Mouse (Mus musculus): Measurements from ENCODE around the gene Catsperz. TPM values are rescaled to one million over a fixed set of nuclear protein-coding genes. Genes with fewer than 3 reads are reported as not detected.

Catsperz gene
- polyA plus RNA-seq, 1 experiment from 2014 or later: 0.81 TPM

GRCm38 (mm10) chr19:6926559-6927255, 1.5 kb upstream of the Catsperz start:
- peak overlapping the region; percentile 5; the same call in 1 of the 2 replicates for H3K4me2 ChIP-seq (ENCODE audit: low read depth, low read length)
- 0 out of 2 replicates have a peak overlapping the region, but pooled peaks have one; percentile 0 for H3K4me3 ChIP-seq (ENCODE audit: low read depth, low read length)
- 15% methylated on average over 26 of the region's 26 CpGs for WGBS (ENCODE audit: insufficient replicate concordance)
- no peak overlapping the region for H3K27ac ChIP-seq (ENCODE audit: low read depth)
- no peaks in the 10 kb centered on the region for H3K36me3 ChIP-seq (replicated peaks; ENCODE audit: insufficient read depth, low read length)
- H3K9me3 ChIP-seq (ENCODE audit: low read length): no peaks in the 10 kb centered on the region
- no peak for ATAC-seq
- no peak overlapping the region for H3K9ac ChIP-seq (replicated peaks)
- DNase-seq: no peak
- H3K4me1 ChIP-seq (ENCODE audit: insufficient read depth): peaks cover 21% of the 10 kb centered on the region
- TF ChIP-seq EP300 (IDR thresholded peaks at IDR 0.05; ENCODE audit: low read depth): no peak
- H3K27me3 ChIP-seq (ENCODE audit: insufficient read depth, low read length): peaks cover 59% of the 10 kb centered on the region

DNA sequence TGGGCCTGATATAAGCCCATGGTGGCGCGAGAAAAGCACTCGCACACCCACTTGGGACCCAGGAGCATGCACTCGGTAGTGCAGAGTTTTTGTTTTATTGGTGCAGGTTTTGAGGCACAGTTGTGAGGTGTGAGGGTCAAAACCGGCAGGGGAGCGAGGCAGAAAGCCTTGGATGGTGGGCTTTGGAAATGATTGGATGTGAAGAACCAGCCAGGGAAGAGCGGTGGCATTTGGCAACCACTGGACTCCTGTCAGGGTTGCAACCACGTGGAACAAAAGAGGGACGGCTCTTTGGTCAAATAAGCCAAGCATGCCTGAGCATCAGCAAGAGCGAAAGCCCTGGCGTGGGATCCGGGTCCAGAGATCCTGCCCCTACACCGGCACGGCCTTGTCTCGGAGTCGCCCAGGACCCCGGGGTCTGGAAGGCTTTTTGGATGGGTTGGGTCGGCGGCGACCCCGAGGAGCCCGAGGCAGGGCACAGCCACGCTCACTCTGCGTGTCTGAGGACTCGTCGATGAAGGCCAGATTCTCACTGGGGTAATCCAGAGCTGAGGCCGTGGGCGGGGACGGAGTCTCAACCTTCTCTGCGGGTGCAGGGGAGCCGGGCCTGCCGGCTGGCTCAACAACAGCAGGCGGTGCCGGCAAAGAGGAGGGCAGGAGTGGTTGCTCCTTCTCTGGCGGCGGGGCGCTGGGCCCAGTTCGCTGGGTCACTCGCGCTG, 590 bp upstream of the Catsperz start:
- TF ChIP-seq EP300 (IDR thresholded peaks at IDR 0.05; ENCODE audit: low read depth) (no peak), CTCF (IDR thresholded peaks at IDR 0.05; ENCODE audit: low read depth) (no peak)
- no peaks in the 10 kb centered on the region for H3K36me3 ChIP-seq (replicated peaks; ENCODE audit: insufficient read depth, low read length)
- peak overlapping the region; percentile 6 for H3K4me3 ChIP-seq (ENCODE audit: low read depth, low read length)
- peaks cover 55% of the 10 kb centered on the region for H3K27me3 ChIP-seq (ENCODE audit: insufficient read depth, low read length)
- H3K9ac ChIP-seq (replicated peaks): no peak overlapping the region
- DNase-seq (no peak), ATAC-seq (no peak)
- 19% methylated on average over 40 of the region's 40 CpGs for WGBS (ENCODE audit: insufficient replicate concordance)
- H3K27ac ChIP-seq (ENCODE audit: low read depth): no peak overlapping the region
- no peak overlapping the region for H3K4me2 ChIP-seq (ENCODE audit: low read depth, low read length)
- peaks cover 23% of the 10 kb centered on the region for H3K4me1 ChIP-seq (ENCODE audit: insufficient read depth)
- H3K9me3 ChIP-seq (ENCODE audit: low read length): no peaks in the 10 kb centered on the region

DNA sequence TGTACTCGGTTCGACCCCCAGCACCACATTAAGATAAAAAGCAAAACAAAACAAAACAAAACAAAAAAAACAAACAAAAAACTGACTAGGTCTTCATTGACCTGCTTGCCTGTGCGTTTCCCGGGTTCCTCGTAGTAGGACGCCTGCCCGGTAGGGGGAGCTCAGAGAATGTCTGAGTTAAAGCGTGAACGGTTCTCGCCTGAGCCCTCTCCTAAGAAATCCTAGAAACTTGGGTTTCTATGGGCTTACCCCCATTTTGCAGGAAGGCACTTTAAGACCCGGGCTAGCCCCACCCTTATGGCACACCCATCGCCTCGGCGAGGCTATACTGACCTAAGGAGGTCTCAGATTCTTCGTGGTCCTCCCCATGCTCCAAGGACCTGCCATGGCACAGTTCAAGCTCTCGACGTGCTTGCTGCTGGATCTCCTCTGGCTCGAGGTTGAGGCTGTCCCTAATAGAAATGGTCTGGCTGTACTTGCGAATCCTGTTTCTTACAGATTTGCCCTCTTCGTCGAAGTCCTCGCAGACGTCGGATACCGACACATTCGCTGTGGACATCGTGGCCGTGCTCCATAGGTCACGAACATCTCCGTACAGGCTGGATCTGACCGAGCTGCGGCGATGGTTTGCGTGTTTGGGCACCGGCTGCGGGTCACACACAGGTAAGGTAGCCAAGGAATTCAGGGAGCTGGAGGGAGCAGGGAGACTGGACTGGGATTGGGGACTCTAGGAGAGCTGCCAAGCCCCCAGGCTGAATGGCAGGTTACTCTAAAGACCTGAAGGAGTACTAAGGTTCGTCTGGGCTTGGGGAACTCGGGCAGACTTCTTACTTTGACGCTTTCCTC, 496 bp downstream of the Catsperz start:
- ATAC-seq: no peak
- 0 out of 2 replicates have a peak overlapping the region, but pooled peaks have one; percentile 6 for H3K4me3 ChIP-seq (ENCODE audit: low read depth, low read length)
- H3K9me3 ChIP-seq (ENCODE audit: low read length): no peaks in the 10 kb centered on the region
- 0 out of 2 replicates have a peak, but pooled peaks cover 2% of the 10 kb centered on the region for H3K36me3 ChIP-seq (replicated peaks; ENCODE audit: insufficient read depth, low read length)
- H3K27me3 ChIP-seq (ENCODE audit: insufficient read depth, low read length): peaks cover 47% of the 10 kb centered on the region
- peak; percentile 84 for TF ChIP-seq CTCF (IDR thresholded peaks at IDR 0.05; ENCODE audit: low read depth)
- TF ChIP-seq EP300 (IDR thresholded peaks at IDR 0.05; ENCODE audit: low read depth): no peak
- no peak overlapping the region for H3K27ac ChIP-seq (ENCODE audit: low read depth)
- H3K4me2 ChIP-seq (ENCODE audit: low read depth, low read length): peak overlapping the region; percentile 38
- peak; percentile 85 for DNase-seq
- WGBS (ENCODE audit: insufficient replicate concordance): 3% methylated on average over 39 of the region's 39 CpGs
- H3K9ac ChIP-seq (replicated peaks): no peak overlapping the region
- H3K4me1 ChIP-seq (ENCODE audit: insufficient read depth): peaks cover 34% of the 10 kb centered on the region

- no peak for TF ChIP-seq CTCF (IDR thresholded peaks at IDR 0.05; ENCODE audit: low read depth)
- no peak for TF ChIP-seq EP300 (IDR thresholded peaks at IDR 0.05; ENCODE audit: low read depth)
- H3K9ac ChIP-seq (replicated peaks): peak overlapping the region; percentile 58
Observed at GRCm38 (mm10) chr19:6922901-6923735, 2.1 kb downstream of the Catsperz start.

GRCm38 (mm10) chr19:6921647-6922567, 3.3 kb downstream of the Catsperz start, which contains the start of gene Esrra:
Gene Esrra, minus strand, starts transcription at chr19:6921813.
- Histone ChIP-seq H3K4me3 (ENCODE audit: low read depth, low read length) (peak within 1 kb of the TSS; percentile 71), H3K27me3 (ENCODE audit: insufficient read depth, low read length) (peaks cover 29% of the 10 kb centered on the region), H3K36me3 (replicated peaks; ENCODE audit: insufficient read depth, low read length) (peaks cover 12% of the 10 kb centered on the region), H3K27ac (ENCODE audit: low read depth) (peak within 1 kb of the TSS; percentile 92), H3K4me1 (ENCODE audit: insufficient read depth) (peaks cover 42% of the 10 kb centered on the region), H3K9me3 (ENCODE audit: low read length) (no peaks in the 10 kb centered on the region), H3K9ac (replicated peaks) (peak within 1 kb of the TSS; percentile 79), H3K4me2 (ENCODE audit: low read depth, low read length) (peak within 1 kb of the TSS; percentile 94)
- under 1% methylated on average over 64 of the region's 66 CpGs for WGBS (ENCODE audit: insufficient replicate concordance)
- TF ChIP-seq EP300 (IDR thresholded peaks at IDR 0.05; ENCODE audit: low read depth) (0 out of 2 replicates have a peak, but pooled peaks have one; percentile 22), CTCF (IDR thresholded peaks at IDR 0.05; ENCODE audit: low read depth) (no peak)
- peak; percentile 93 for ATAC-seq
- peak; percentile 100 for DNase-seq

More at GRCm38 (mm10) chr19:6922901-6923735, 2.1 kb downstream of the Catsperz start:
- H3K4me1 ChIP-seq (ENCODE audit: insufficient read depth): peaks cover 42% of the 10 kb centered on the region
- peak overlapping the region; percentile 89 for H3K4me2 ChIP-seq (ENCODE audit: low read depth, low read length)
- peaks cover 12% of the 10 kb centered on the region for H3K36me3 ChIP-seq (replicated peaks; ENCODE audit: insufficient read depth, low read length)
- DNase-seq (no peak), ATAC-seq (no peak)
- H3K4me3 ChIP-seq (ENCODE audit: low read depth, low read length): 0 out of 2 replicates have a peak overlapping the region, but pooled peaks have one; percentile 71
- peak overlapping the region; percentile 71; the same call in 1 of the 2 replicates for H3K27ac ChIP-seq (ENCODE audit: low read depth)
- H3K27me3 ChIP-seq (ENCODE audit: insufficient read depth, low read length): peaks cover 41% of the 10 kb centered on the region
- no peaks in the 10 kb centered on the region for H3K9me3 ChIP-seq (ENCODE audit: low read length)
- WGBS (ENCODE audit: insufficient replicate concordance): 60% methylated on average over 6 of the region's 6 CpGs

Data from liver, postnatal 0 days (tissue).